Mouse (Mus musculus) intestine, embryonic 14.5 days (tissue): ENCODE results near the gene Mmp11. TPM values are rescaled to one million over a fixed set of nuclear protein-coding genes. Genes with fewer than 3 reads are reported as not detected.

Experiments used
- ATAC-seq: fragments of 200-750 bp; cut with Nextera tagmentation; replicated peaks from 2 replicates; pipeline ENCODE4 v1.8.0; 2017; ENCODE audit warnings: low read depth, moderate number of reproducible peaks, moderate TSS enrichment, moderate library complexity; ENCODE audit not compliant: low FRiP score, low TSS enrichment
- DNase-seq: peaks from one replicate; pipeline ENCODE4 v3.0.0-alpha.2; 2018; ENCODE audit warnings: low spot score
- H3K27ac ChIP-seq: fragments of 300-500 bp; sonication (generic); 2 replicates; pipeline ENCODE4 v1.5.1; 2014; ENCODE audit warnings: low read depth, mild to moderate bottlenecking, control low read depth
- H3K27me3 ChIP-seq: fragments of 300-500 bp; sonication (generic); replicated peaks from 2 replicates; pipeline ENCODE4 v1.6.1; 2014; ENCODE audit warnings: low read length, control low read depth; ENCODE audit not compliant: control insufficient read depth, insufficient read depth
- H3K36me3 ChIP-seq: fragments of 300-500 bp; sonication (generic); 2 replicates; pipeline ENCODE4 v1.6.1; 2014; ENCODE audit warnings: low read length, control low read depth; ENCODE audit not compliant: control insufficient read depth, insufficient read depth
- H3K4me1 ChIP-seq: fragments of 300-500 bp; sonication (generic); replicated peaks from 2 replicates; pipeline ENCODE4 v1.6.1; 2014; ENCODE audit warnings: low read length, control low read depth, mixed read lengths; ENCODE audit not compliant: control insufficient read depth, insufficient read depth
- H3K4me2 ChIP-seq: fragments of 300-500 bp; sonication (generic); 2 replicates; pipeline ENCODE4 v1.6.1; 2014; ENCODE audit warnings: low read length
- H3K4me3 ChIP-seq: fragments of 300-500 bp; sonication (generic); 2 replicates; pipeline ENCODE4 v1.5.1; 2014; ENCODE audit warnings: low read depth, low read length, control low read depth, mixed read lengths
- H3K9ac ChIP-seq: fragments of 300-500 bp; sonication (generic); 2 replicates; pipeline ENCODE4 v1.6.1; 2014; ENCODE audit warnings: mild to moderate bottlenecking, low read length
- H3K9me3 ChIP-seq: fragments of 300-500 bp; sonication (generic); 2 replicates; pipeline ENCODE4 v1.6.1; 2016; ENCODE audit warnings: low read length, control low read depth; ENCODE audit not compliant: control insufficient read depth
- WGBS: fragments of 180-500 bp; shearing (Covaris S2); extraction: QIAGEN DNeasy Blood & Tissue Kit; methylation state at CpG from one replicate; pipeline ENCODE4 v1.1.7; 2014; 5-methylcytosine and 5-hydroxymethylcytosine counted together
- polyA plus RNA-seq: library from polyadenylated mRNA; unstranded; fragments of >200 nt; fragmentation: Nextera tagmentation; extraction: Ambion mirVana; gene quantifications from 2 replicates; pipeline ENCODE4 v1.2.1, GENCODE M21; 2014

Mmp11 gene
- polyA plus RNA-seq, 1 experiment from 2014 or later, result 40.9 TPM

DNA sequence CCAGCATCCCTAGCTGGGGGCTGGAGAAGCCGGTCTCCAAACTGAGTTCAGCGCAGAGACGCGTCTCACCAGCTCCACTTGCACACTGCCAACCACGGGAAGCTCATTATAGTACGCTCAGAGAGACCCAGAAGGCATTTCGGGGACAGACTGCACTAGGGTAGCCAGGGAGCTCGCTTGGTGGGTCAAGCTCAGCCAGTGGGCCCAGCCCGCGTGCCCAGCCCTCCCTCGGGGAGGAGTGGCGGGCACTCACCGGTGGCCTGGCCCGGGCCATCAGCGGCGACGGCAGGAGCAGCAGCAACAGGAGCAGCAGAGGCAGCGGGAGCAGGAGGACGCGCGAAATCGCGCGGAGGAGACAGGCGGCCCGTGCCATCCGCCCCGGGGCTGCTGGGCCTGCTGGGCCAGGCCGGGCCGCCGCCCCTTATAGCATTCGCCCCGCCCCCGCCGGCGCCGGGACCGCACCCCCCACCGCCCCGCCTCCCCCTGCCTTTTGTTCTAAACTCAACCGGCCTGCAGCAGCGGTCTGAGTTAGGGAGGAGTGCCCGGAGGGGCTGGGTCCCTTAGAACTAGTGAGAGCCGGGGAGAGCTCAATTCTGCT is 4.1 kb downstream of the Mmp11 start:
- H3K4me1 ChIP-seq, result peaks cover 12% of the 10 kb centered on the region
- ATAC-seq (peak; percentile 70), DNase-seq (peak; percentile 79)

DNA sequence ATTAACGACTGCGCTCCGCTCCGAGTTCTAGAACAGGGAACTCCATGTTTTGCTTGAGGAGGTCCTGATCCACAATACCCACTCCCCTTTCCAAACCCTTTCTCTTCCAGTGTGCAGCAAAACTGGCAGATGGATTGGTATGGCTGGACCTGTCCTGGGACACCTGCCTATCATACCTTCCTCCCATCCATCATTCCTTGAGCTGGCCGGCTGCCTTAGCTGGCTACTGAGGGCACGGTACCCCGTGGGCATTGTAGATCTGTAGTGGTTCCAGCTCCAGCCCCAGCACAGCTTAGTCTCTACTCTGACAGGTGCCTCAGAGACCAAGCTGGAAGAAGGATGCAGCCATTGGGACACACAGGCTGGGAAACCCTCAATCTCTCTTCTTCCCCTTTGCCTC is 5.0 kb downstream of the Mmp11 start:
- ATAC-seq (no peak), DNase-seq (no peak)
- H3K36me3 ChIP-seq, result peaks cover 13% of the 10 kb centered on the region
- no peak overlapping the region for H3K27ac ChIP-seq
- 23% methylated on average over 7 of the region's 7 CpGs for WGBS
- H3K27me3 ChIP-seq, result peaks cover 7% of the 10 kb centered on the region
- peak overlapping the region; percentile 65; the same call in 1 of the 2 replicates for H3K4me3 ChIP-seq
- H3K4me2 ChIP-seq, result peak overlapping the region; percentile 92
- peaks cover 12% of the 10 kb centered on the region for H3K4me1 ChIP-seq
- H3K9ac ChIP-seq, result no peak overlapping the region
- no peaks in the 10 kb centered on the region for H3K9me3 ChIP-seq

More for the DNA sequence above, 4.1 kb downstream of the Mmp11 start:
- H3K36me3 ChIP-seq, result peaks cover 10% of the 10 kb centered on the region
- peak overlapping the region; percentile 77 for H3K9ac ChIP-seq
- under 1% methylated on average over 41 of the region's 44 CpGs for WGBS
- no peaks in the 10 kb centered on the region for H3K9me3 ChIP-seq
- peak overlapping the region; percentile 92 for H3K4me2 ChIP-seq
- H3K27ac ChIP-seq, result peak overlapping the region; percentile 43; the same call in 1 of the 2 replicates
- peak overlapping the region; percentile 65 for H3K4me3 ChIP-seq
- peaks cover 10% of the 10 kb centered on the region for H3K27me3 ChIP-seq

- no peaks in the 10 kb centered on the region for H3K9me3 ChIP-seq
- H3K4me1 ChIP-seq, result peaks cover 12% of the 10 kb centered on the region
- 18% methylated on average over 6 of the region's 6 CpGs for WGBS
- peak; percentile 60 for DNase-seq
- ATAC-seq, result no peak
- H3K27me3 ChIP-seq, result 0 out of 2 replicates have a peak, but pooled peaks cover 2% of the 10 kb centered on the region
- H3K4me2 ChIP-seq, result peak overlapping the region; percentile 92
- peaks cover 21% of the 10 kb centered on the region for H3K36me3 ChIP-seq
- no peak overlapping the region for H3K4me3 ChIP-seq
- H3K9ac ChIP-seq, result no peak overlapping the region
- H3K27ac ChIP-seq, result no peak overlapping the region
Measured at GRCm38 (mm10) chr10:75930304-75930703, 6.0 kb downstream of the Mmp11 start.

GRCm38 (mm10) chr10:75926396-75926795 is 9.9 kb downstream of the Mmp11 start:
- Histone ChIP-seq H3K27me3 (no peaks in the 10 kb centered on the region), H3K4me1 (peaks cover 13% of the 10 kb centered on the region; the same call in 1 of the 2 replicates), H3K4me2 (no peak overlapping the region), H3K36me3 (peaks cover 32% of the 10 kb centered on the region), H3K9me3 (no peaks in the 10 kb centered on the region), H3K9ac (no peak overlapping the region), H3K4me3 (no peak overlapping the region), H3K27ac (no peak overlapping the region)
- no peak for DNase-seq
- no peak for ATAC-seq
- WGBS, result 65% methylated on average over 13 of the region's 13 CpGs

- no peaks in the 10 kb centered on the region for H3K27me3 ChIP-seq
- no peaks in the 10 kb centered on the region for H3K9me3 ChIP-seq
- no peak overlapping the region for H3K9ac ChIP-seq
- H3K36me3 ChIP-seq, result peaks cover 34% of the 10 kb centered on the region
- H3K4me1 ChIP-seq, result peaks cover 19% of the 10 kb centered on the region
- DNase-seq, result no peak
- no peak overlapping the region for H3K4me2 ChIP-seq
- H3K27ac ChIP-seq, result no peak overlapping the region
- H3K4me3 ChIP-seq, result no peak overlapping the region
- 64% methylated on average over 2 of the region's 2 CpGs for WGBS
- no peak for ATAC-seq
Measured at GRCm38 (mm10) chr10:75924324-75924723, 12.0 kb downstream of the Mmp11 start.

DNA sequence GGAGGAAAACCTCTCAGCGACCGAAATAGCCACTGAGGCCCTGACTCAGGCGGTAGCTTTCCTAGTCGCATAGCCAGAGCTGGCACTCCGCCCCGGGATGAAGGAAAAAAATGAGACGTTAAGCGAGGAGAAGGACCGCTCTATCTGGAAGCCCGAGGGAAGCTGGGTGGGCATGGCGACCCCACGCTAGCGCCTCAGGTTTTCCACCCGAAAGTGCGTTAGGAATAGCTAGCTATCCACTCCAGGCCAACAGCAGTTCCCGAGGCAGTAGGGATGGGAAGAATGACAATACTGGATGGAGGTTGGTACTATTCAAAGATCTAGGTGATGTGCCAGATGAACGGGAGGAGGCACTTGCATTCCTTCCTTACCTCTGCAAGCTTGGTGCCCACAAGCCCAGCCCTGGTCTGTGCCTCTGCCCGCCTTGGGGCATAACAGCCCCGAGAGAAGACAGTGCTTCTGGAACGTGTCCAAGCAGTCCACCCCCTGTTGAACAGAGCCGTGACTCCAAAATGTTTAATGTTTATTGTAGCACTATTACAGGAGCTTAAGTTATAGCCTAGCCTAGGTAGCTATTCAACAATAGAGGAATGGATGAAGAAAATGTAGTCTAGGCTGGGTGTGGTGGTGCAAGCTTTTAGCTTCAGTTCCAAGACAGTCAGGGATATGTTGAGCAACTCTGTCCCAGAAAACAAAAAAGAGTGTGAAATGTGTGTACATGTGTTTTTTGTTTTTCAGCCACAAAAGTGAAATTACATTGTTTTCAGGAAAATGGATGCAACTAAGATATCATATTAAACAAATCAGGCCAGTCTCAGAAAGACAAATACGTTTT is 14.4 kb downstream of the Mmp11 start:
- Histone ChIP-seq H3K9me3 (no peaks in the 10 kb centered on the region), H3K9ac (peak overlapping the region; percentile 94), H3K27me3 (no peaks in the 10 kb centered on the region), H3K36me3 (peaks cover 41% of the 10 kb centered on the region), H3K4me1 (peaks cover 28% of the 10 kb centered on the region), H3K27ac (peak overlapping the region; percentile 95), H3K4me2 (peak overlapping the region; percentile 78), H3K4me3 (peak overlapping the region; percentile 97)
- DNase-seq (no peak), ATAC-seq (peak; percentile 5; the same call in 1 of the 2 replicates)
- WGBS, result 5% methylated on average over 22 of the region's 22 CpGs

DNA sequence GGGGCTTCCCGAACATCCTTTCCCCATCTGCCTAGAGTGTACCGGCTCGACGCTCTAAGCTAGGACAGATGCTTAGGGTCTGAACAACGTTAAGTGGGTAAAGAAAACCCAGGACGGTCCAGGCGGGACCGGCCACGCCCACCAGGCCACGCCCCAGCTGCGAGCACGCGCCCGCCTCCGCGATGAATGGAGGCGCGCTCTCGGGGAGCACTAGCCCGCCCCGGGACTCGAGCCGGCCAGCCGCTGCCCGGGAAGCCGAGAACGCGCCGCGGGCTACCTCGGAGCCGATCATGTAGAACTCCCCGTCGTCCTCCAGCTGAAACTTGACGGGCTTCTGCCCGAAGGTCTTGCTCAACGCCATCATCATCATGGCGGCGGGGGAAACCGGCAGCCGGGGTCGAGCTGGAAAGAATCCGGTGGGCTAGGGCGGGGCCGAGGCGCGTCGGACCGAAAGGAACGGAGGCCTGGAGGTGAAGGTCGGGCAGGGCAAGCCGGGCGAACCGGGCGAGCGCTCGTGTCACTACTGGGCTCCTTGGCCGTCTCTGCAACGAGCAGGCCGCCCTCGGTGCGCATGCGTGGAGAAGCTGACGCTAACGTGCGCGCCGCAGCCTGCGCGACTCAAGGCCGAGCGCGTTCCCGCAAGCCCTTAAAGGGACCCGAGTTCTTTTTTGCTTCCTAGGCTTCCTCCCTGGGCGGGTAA is 15.1 kb downstream of the Mmp11 start, which contains the start of gene Smarcb1:
Smarcb1 (minus strand) TSS at position 592 of the 700 bp plus-strand sequence.
- H3K36me3 ChIP-seq, result peaks cover 44% of the 10 kb centered on the region
- H3K4me1 ChIP-seq, result peaks cover 28% of the 10 kb centered on the region
- peak within 1 kb of the TSS; percentile 89 for H3K4me2 ChIP-seq
- H3K27ac ChIP-seq, result peak within 1 kb of the TSS; percentile 95
- peak; percentile 97 for DNase-seq
- no peaks in the 10 kb centered on the region for H3K9me3 ChIP-seq
- under 1% methylated on average over 76 of the region's 76 CpGs for WGBS
- H3K4me3 ChIP-seq, result peak within 1 kb of the TSS; percentile 97
- H3K9ac ChIP-seq, result peak within 1 kb of the TSS; percentile 94
- H3K27me3 ChIP-seq, result no peaks in the 10 kb centered on the region
- ATAC-seq, result peak; percentile 91

DNA sequence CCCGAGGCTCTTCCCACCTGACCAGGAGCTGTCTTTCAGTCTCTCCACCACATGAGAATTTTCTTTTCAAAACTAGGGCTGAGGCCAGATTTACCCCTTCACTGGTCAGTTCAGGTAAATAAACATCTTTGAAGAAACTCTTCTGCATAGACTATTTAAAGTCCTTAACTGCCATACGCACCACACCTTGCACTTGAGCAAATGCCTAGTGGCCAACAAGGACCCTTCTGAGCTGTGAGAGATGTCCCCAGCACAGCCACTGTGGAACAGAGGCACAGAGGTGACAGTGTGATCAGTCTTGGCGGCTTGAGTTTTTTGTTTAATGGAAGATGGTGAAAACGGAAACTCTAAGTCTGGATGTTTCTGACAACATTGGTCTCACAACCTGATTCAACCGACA is 17.3 kb downstream of the Mmp11 start:
- Histone ChIP-seq H3K27ac (no peak overlapping the region), H3K27me3 (no peaks in the 10 kb centered on the region), H3K9me3 (no peaks in the 10 kb centered on the region), H3K36me3 (peaks cover 39% of the 10 kb centered on the region), H3K4me1 (peaks cover 28% of the 10 kb centered on the region), H3K4me2 (no peak overlapping the region), H3K9ac (no peak overlapping the region), H3K4me3 (no peak overlapping the region)
- 82% methylated on average over 5 of the region's 5 CpGs for WGBS
- no peak for DNase-seq
- ATAC-seq, result no peak
